Mouse (Mus musculus) heart, postnatal 0 days (tissue): ENCODE data around the gene Adssl1. TPM values are rescaled to one million over a fixed set of nuclear protein-coding genes. Genes with fewer than 3 reads are reported as not detected.
A peak's percentile ranks its signal among the peaks of the same experiment; 100 is the strongest.

ENCODE experiments used
- ATAC-seq: fragments of 200-750 bp; cut with Nextera tagmentation; 2 replicates; pipeline ENCODE4 v1.8.0; 2017; ENCODE audit warnings: low read depth, moderate number of reproducible peaks, moderate library complexity; ENCODE audit not compliant: insufficient read depth
- DNase-seq: peaks from one replicate; pipeline ENCODE4 v3.0.0-alpha.2; 2016; ENCODE audit warnings: low spot score
- H3K27ac ChIP-seq: fragments of 300-500 bp; sonication (generic); 2 replicates; pipeline ENCODE4 v1.5.1; 2014; ENCODE audit warnings: low read depth, mild to moderate bottlenecking
- H3K27me3 ChIP-seq: fragments of 300-500 bp; sonication (generic); 2 replicates; pipeline ENCODE4 v1.6.1; 2014; ENCODE audit warnings: low read length, mixed read lengths; ENCODE audit not compliant: control insufficient read depth, insufficient read depth
- H3K36me3 ChIP-seq: fragments of 300-500 bp; sonication (generic); replicated peaks from 2 replicates; pipeline ENCODE4 v1.6.1; 2014; ENCODE audit warnings: low read length, mixed read lengths; ENCODE audit not compliant: control insufficient read depth, insufficient read depth
- H3K4me1 ChIP-seq: fragments of 300-500 bp; sonication (generic); 2 replicates; pipeline ENCODE4 v1.6.1; 2014; ENCODE audit warnings: antibody characterized with exemption; ENCODE audit not compliant: control insufficient read depth, insufficient read depth
- H3K4me2 ChIP-seq: fragments of 300-500 bp; sonication (generic); 2 replicates; pipeline ENCODE4 v1.6.1; 2014; ENCODE audit warnings: low read depth, mild to moderate bottlenecking, low read length, moderate library complexity
- H3K4me3 ChIP-seq: fragments of 300-500 bp; sonication (generic); 2 replicates; pipeline ENCODE4 v1.5.1; 2014; ENCODE audit warnings: low read depth, low read length
- H3K9ac ChIP-seq: fragments of 300-500 bp; sonication (generic); replicated peaks from 2 replicates; pipeline ENCODE4 v1.6.1; 2014; ENCODE audit warnings: low read depth, low read length, mixed read lengths
- H3K9me3 ChIP-seq: fragments of 300-500 bp; sonication (generic); replicated peaks from 2 replicates; pipeline ENCODE4 v1.6.1; 2016; ENCODE audit warnings: low read length; ENCODE audit not compliant: control insufficient read depth
- CTCF ChIP-seq: IDR thresholded peaks from 2 replicates; pipeline ENCODE4 v1.5.1; 2016; ENCODE audit warnings: antibody characterized with exemption, control low read depth, low read depth
- EP300 ChIP-seq: IDR thresholded peaks from 2 replicates; pipeline ENCODE4 v1.6.1; 2016; ENCODE audit warnings: antibody characterized with exemption, low read depth
- WGBS: fragments of 180-500 bp; shearing (Covaris S2); extraction: QIAGEN DNeasy Blood & Tissue Kit; methylation state at CpG from one replicate; pipeline ENCODE4 v1.1.7; 2014; 5-methylcytosine and 5-hydroxymethylcytosine counted together
- polyA plus RNA-seq: library from polyadenylated mRNA; unstranded; fragments of >200 nt; fragmentation: Nextera tagmentation; extraction: Ambion mirVana; gene quantifications from 2 replicates; pipeline ENCODE4 v1.2.1, GENCODE M21; 2015
- total RNA-seq: library from RNA; depleted of rRNA; stranded (reverse); fragments of >200 nt; gene quantifications from 2 replicates; pipeline ENCODE4 v1.2.3, GENCODE M21; 2014; ENCODE audit warnings: low replicate concordance

Gene Adssl1
- total and polyA plus RNA-seq, 2 experiments from 2014 or later = 86.8 to 159 TPM

GRCm38 (mm10) chr12:112584954-112585353 lies 34.9 kb upstream of the Adssl1 start:
- no peak for ATAC-seq
- Histone ChIP-seq H3K4me1 (peaks cover 15% of the 10 kb centered on the region), H3K27ac (no peak overlapping the region), H3K9ac (no peak overlapping the region), H3K27me3 (peaks cover 10% of the 10 kb centered on the region; the same call in 1 of the 2 replicates), H3K36me3 (no peaks in the 10 kb centered on the region), H3K4me2 (no peak overlapping the region), H3K4me3 (no peak overlapping the region), H3K9me3 (no peaks in the 10 kb centered on the region)
- no peak for TF ChIP-seq CTCF
- no peak for TF ChIP-seq EP300
- DNase-seq = no peak
- 80% methylated on average over 7 of the region's 7 CpGs for WGBS

GRCm38 (mm10) chr12:112585924-112586538 lies 33.8 kb upstream of the Adssl1 start:
- Histone ChIP-seq H3K9me3 (no peaks in the 10 kb centered on the region), H3K4me1 (peaks cover 26% of the 10 kb centered on the region), H3K9ac (no peak overlapping the region), H3K4me2 (no peak overlapping the region), H3K4me3 (no peak overlapping the region), H3K27ac (no peak overlapping the region), H3K36me3 (no peaks in the 10 kb centered on the region), H3K27me3 (peaks cover 10% of the 10 kb centered on the region; the same call in 1 of the 2 replicates)
- 82% methylated on average over 7 of the region's 7 CpGs for WGBS
- no peak for ATAC-seq
- DNase-seq = no peak
- TF ChIP-seq EP300 (no peak), CTCF (no peak)

DNA sequence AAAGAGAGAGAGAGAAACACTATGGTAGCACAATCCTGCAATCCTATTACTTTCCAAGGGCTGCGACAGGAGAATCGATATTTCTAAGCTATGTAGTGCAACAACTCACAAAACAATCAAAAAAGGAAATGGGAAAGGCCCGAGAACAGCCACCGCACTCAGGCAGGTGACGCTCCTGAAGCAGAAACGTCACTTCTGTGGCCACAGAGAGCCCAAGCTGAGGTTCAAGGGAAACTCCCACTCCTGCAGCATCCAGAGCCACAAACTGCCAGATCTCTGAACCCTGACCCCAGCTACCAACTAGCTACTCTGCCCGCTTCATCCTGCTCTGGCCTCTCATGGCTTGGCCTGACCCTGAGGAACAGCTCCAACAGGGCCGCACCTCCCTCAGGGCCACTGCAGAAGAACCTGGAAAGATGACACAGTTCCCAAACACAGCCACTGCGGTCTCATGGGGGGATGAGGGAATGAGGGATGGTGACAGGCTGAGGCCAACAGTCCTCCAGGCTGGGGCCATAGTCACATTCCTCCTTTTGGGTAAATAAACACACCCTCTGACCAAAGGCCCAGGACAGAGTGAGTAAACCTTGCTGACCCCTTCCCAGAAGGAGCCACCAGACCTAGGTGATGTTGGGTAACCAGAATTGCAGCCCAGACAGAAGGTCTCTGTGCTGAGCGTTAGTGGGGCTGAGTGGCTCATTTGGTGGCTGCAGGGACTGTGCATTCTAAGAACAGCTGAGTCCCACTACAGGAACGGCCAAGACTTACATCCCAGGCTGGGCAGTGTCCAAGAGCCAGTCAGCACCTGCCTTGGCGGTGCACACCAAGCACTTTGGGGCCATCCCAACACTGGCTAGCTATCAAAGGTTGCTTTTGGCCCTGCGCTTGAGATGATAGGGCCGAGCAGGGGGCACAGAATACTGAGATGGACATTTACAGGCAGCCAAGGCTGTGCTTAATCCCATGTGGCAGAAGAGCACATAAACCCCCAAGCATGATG lies 32.4 kb upstream of the Adssl1 start:
- no peak overlapping the region for H3K9ac ChIP-seq
- H3K27me3 ChIP-seq = peaks cover 10% of the 10 kb centered on the region; the same call in 1 of the 2 replicates
- peak overlapping the region; percentile 91; the same call in 1 of the 2 replicates for H3K4me2 ChIP-seq
- H3K4me1 ChIP-seq = peaks cover 31% of the 10 kb centered on the region
- no peak overlapping the region for H3K4me3 ChIP-seq
- no peaks in the 10 kb centered on the region for H3K9me3 ChIP-seq
- peak overlapping the region; percentile 26; the same call in 1 of the 2 replicates for H3K27ac ChIP-seq
- H3K36me3 ChIP-seq = no peaks in the 10 kb centered on the region
- no peak for DNase-seq
- no peak for ATAC-seq
- WGBS = 56% methylated on average over 14 of the region's 14 CpGs
- TF ChIP-seq CTCF (no peak), EP300 (no peak)

GRCm38 (mm10) chr12:112588426-112589256 lies 31.2 kb upstream of the Adssl1 start, which contains the start of gene Inf2:
Inf2 (plus strand) TSS chr12:112588784.
- peaks cover 10% of the 10 kb centered on the region; the same call in 1 of the 2 replicates for H3K27me3 ChIP-seq
- peak within 1 kb of the TSS; percentile 91 for H3K4me2 ChIP-seq
- whole genome bisulfite sequencing = 1% methylated on average over 51 of the region's 60 CpGs
- ATAC-seq (peak; percentile 88), DNase-seq (peak; percentile 84)
- H3K36me3 ChIP-seq = no peaks in the 10 kb centered on the region
- peaks cover 42% of the 10 kb centered on the region for H3K4me1 ChIP-seq
- peak within 1 kb of the TSS; percentile 73 for H3K27ac ChIP-seq
- no peaks in the 10 kb centered on the region for H3K9me3 ChIP-seq
- peak within 1 kb of the TSS; percentile 55 for H3K9ac ChIP-seq
- peak within 1 kb of the TSS; percentile 61 for H3K4me3 ChIP-seq
- TF ChIP-seq CTCF = no peak
- no peak; the same call in 1 of the 2 replicates for TF ChIP-seq EP300
